Mouse (Mus musculus) layer of hippocampus, adult 9-10 months (tissue): ENCODE measurements around the gene Ypel4.

Experiments used
- DNase-seq: peaks from one replicate; pipeline ENCODE4 v3.0.0; 2022; ENCODE audit warnings: low spot score

Gene Ypel4

DNA sequence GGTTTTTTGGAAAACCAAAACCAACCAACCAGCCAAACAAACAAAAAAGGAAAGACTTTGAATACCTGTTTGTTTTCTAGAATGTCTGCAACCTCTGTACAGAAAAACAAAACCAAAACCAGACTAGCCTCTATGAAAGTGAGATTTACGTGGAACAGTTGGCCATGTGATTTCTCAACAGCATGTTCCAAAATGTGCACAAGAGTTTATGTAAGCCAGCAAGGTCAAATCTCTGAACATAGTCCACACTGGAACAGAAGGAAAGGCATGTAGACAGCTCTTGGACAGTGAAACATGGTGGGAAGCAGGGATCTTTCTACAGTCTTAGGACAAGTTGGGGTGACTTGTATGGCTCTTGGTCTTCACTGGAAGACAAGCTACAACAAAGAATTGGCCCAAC lies 28.0 kb downstream of the Ypel4 start:
- DNase-seq: no peak

- DNase-seq: no peak
Observed at GRCm38 (mm10) chr2:84762295-84762694, 28.4 kb downstream of the Ypel4 start.

DNA sequence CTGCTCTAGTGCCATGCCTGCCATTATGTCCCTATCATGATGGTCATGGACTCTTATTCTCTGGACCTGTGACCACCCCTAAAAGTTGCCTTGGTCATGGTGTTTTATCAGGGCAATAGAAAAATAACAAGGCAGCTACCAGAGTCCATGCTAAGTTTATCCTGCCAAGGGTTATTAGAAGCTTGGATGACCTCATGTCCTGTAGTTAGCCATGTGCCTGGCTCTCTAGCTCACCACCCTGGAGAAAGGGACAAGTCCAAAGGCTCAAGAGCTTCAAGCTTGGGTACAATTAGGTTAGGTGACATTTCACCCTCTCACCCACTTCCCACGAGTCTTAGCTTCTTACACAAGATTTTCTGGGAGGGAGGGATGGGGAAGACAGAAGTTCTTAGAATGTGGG lies 29.0 kb downstream of the Ypel4 start:
- DNase-seq: no peak

- DNase-seq: no peak
Observed at GRCm38 (mm10) chr2:84770501-84770900, 36.6 kb downstream of the Ypel4 start.

GRCm38 (mm10) chr2:84772454-84772853 lies 38.6 kb downstream of the Ypel4 start:
- no peak for DNase-seq

DNA sequence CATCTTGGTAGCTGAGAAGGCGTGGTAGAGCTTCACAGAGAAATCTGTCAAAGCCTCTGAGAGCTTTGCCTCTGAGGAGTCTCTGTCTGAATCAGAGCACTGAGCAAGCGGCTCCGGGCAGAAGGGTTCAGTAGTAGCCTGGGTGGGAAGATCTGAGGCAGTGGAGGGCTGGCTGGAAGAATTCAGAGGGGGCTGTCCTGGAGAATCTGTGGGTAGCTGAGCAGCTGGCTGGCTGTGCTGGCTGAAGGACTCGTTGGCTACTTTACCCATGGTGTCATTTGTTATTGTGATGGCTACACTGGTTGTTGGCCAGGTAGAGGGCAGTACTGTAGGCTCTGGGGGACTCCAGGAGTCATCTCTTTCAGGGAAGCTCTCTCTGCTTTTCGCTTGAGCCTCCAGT lies 39.3 kb downstream of the Ypel4 start:
- no peak for DNase-seq

- no peak for DNase-seq
Observed at GRCm38 (mm10) chr2:84774751-84775150, 40.9 kb downstream of the Ypel4 start.

DNA sequence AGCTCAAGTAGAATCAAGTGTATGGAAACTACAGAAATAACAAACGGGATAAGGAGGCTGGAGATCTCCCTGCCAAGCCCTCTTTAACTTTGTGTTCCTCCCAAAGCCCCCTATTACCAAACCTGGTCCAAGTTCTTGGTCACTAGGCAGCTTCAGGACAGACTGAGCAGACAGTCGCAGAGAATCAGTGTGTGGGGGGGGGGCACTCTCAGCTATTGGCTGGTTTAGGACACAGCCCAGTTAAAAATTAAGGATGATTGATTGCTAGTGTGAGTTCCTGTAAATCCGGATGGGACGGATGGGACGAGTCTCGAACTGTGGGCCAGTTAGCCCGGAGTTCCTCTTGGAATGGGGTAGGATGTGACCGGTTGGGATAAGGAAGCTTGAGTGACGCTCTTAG lies 41.4 kb downstream of the Ypel4 start, which contains the start of gene Serping1:
Gene Serping1, minus strand, starts transcription at position 204 of the 400 bp plus-strand sequence.
- no peak for DNase-seq

DNA sequence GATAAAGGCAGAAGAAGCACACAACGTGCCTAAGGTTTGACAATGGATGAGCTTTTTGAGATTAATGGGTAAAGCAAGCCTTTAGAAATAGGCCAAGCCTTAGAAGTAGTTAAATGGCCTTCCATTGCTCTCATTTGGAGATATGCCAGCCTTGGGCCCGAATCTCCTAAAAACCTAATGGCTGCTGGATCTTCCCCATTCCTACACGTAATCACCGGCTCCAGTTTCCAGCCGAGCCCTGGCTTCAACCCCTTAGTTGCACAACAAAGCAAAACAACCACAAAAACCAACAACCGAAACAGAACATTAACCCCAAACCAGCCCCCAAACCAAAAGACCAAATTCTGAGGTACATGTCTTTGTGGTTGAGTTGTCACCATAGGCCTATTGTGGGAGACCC lies 41.8 kb downstream of the Ypel4 start:
- DNase-seq: no peak

GRCm38 (mm10) chr2:84777706-84778105 lies 43.8 kb downstream of the Ypel4 start:
- no peak for DNase-seq

- DNase-seq: no peak
Observed at GRCm38 (mm10) chr2:84779210-84779609, 45.4 kb downstream of the Ypel4 start.

- no peak for DNase-seq
Observed at GRCm38 (mm10) chr2:84783315-84783714, 49.5 kb downstream of the Ypel4 start.

- no peak for DNase-seq
Observed at GRCm38 (mm10) chr2:84783840-84784566, 50.1 kb downstream of the Ypel4 start.
